Mouse (Mus musculus) cerebellum, adult 2 months (tissue): ENCODE results near the gene Ins1. TPM values are rescaled to one million over a fixed set of nuclear protein-coding genes. Genes with fewer than 3 reads are reported as not detected.

Source experiments
- DNase-seq, 2 experiments: peaks; one replicate each; pipeline ENCODE4 v3.0.0; 2021
- H3K27ac ChIP-seq: fragments of 200-500 bp; 2 replicates; pipeline ENCODE4 v1.5.1; 2012; ENCODE audit warnings: low read length, control low read depth, inconsistent platforms; ENCODE audit not compliant: insufficient read depth
- H3K27me3 ChIP-seq: fragments of 200-500 bp; 2 replicates; pipeline ENCODE4 v1.6.1; 2012; ENCODE audit warnings: inconsistent platforms, mild to moderate bottlenecking, low read length, moderate library complexity; ENCODE audit not compliant: control insufficient read depth, insufficient read depth
- H3K4me1 ChIP-seq: fragments of 200-500 bp; 2 replicates; pipeline ENCODE4 v1.6.1; 2011; ENCODE audit warnings: low read length; ENCODE audit not compliant: control insufficient read depth, insufficient read depth
- H3K4me3 ChIP-seq: fragments of 200-500 bp; replicated peaks from 2 replicates; pipeline ENCODE3; 2011; ENCODE audit warnings: mild to moderate bottlenecking, low read depth, low read length, control low read depth; ENCODE audit not compliant: insufficient read depth
- CTCF ChIP-seq: fragments of 200-500 bp; IDR thresholded peaks from 2 replicates; pipeline ENCODE4 v1.5.1; 2011; ENCODE audit warnings: low read depth, mild to moderate bottlenecking, control low read depth, low read length, moderate library complexity, borderline replicate concordance; ENCODE audit not compliant: insufficient read depth
- POLR2A ChIP-seq: fragments of 200-500 bp; IDR thresholded peaks from 2 replicates; pipeline ENCODE4 v1.6.1; 2011; ENCODE audit warnings: low read length, control low read depth, borderline replicate concordance; ENCODE audit not compliant: insufficient read depth
- polyA plus RNA-seq: library from polyadenylated mRNA; depleted of rRNA; stranded (reverse); fragments of >200 nt; gene quantifications from 2 replicates; pipeline ENCODE4 v1.2.3, GENCODE M21; 2012; rRNA removed

Ins1 gene
- polyA plus RNA-seq, result not detected in 2 replicates

GRCm38 (mm10) chr19:52263997-52264396 lies at the start of gene Ins1:
Ins1 (plus strand) TSS chr19:52264297.
- TF ChIP-seq CTCF (no peak), POLR2A (no peak)
- H3K4me1 ChIP-seq, result no peaks in the 10 kb centered on the region
- H3K27ac ChIP-seq, result no peak within 1 kb of the TSS
- no peak within 1 kb of the TSS for H3K4me3 ChIP-seq
- H3K27me3 ChIP-seq, result no peaks in the 10 kb centered on the region
- DNase-seq, result no peak
